Mouse (Mus musculus) neural tube, embryonic 14.5 days (tissue): Measurements from ENCODE around the gene 1110017D15Rik. TPM values are rescaled to one million over a fixed set of nuclear protein-coding genes. Genes with fewer than 3 reads are reported as not detected.

ENCODE experiments used
- ATAC-seq: fragments of 200-750 bp; cut with Nextera tagmentation; 2 replicates; pipeline ENCODE4 v1.8.0; 2017; ENCODE audit warnings: low read depth, mild to moderate bottlenecking, moderate TSS enrichment, moderate library complexity
- H3K27ac ChIP-seq: fragments of 300-500 bp; sonication (generic); 2 replicates; pipeline ENCODE4 v1.5.1; 2014; ENCODE audit warnings: low read depth, mild to moderate bottlenecking, control low read depth, low read length, moderate library complexity, mixed read lengths
- H3K27me3 ChIP-seq: fragments of 300-500 bp; sonication (generic); 2 replicates; pipeline ENCODE4 v1.6.1; 2014; ENCODE audit warnings: low read length; ENCODE audit not compliant: control insufficient read depth, insufficient read depth
- H3K36me3 ChIP-seq: fragments of 300-500 bp; sonication (generic); 2 replicates; pipeline ENCODE4 v1.6.1; 2014; ENCODE audit warnings: low read length, mixed read lengths; ENCODE audit not compliant: control insufficient read depth, insufficient read depth
- H3K4me1 ChIP-seq: fragments of 300-500 bp; sonication (generic); 2 replicates; pipeline ENCODE4 v1.6.1; 2014; ENCODE audit warnings: low read length; ENCODE audit not compliant: control insufficient read depth, insufficient read depth
- H3K4me2 ChIP-seq: fragments of 300-500 bp; sonication (generic); 2 replicates; pipeline ENCODE4 v1.6.1; 2014; ENCODE audit warnings: mild to moderate bottlenecking, low read depth, low read length, control low read depth
- H3K4me3 ChIP-seq: fragments of 300-500 bp; sonication (generic); 2 replicates; pipeline ENCODE4 v1.5.1; 2014; ENCODE audit warnings: low read depth, low read length, control low read depth, mixed read lengths
- H3K9ac ChIP-seq: fragments of 300-500 bp; sonication (generic); replicated peaks from 2 replicates; pipeline ENCODE4 v1.6.1; 2014; ENCODE audit warnings: low read depth, mild to moderate bottlenecking, control low read depth, low read length, mixed read lengths
- H3K9me3 ChIP-seq: fragments of 300-500 bp; sonication (generic); 2 replicates; pipeline ENCODE4 v1.6.1; 2016; ENCODE audit warnings: low read length; ENCODE audit not compliant: control insufficient read depth
- WGBS: fragments of 180-500 bp; shearing (Covaris S2); extraction: QIAGEN DNeasy Blood & Tissue Kit; methylation state at CpG from one replicate; pipeline ENCODE4 v1.1.7; 2014; 5-methylcytosine and 5-hydroxymethylcytosine counted together
- polyA plus RNA-seq: library from polyadenylated mRNA; unstranded; fragments of >200 nt; fragmentation: Nextera tagmentation; extraction: Ambion mirVana; gene quantifications from 2 replicates; pipeline ENCODE4 v1.2.1, GENCODE M21; 2014

Gene 1110017D15Rik
- 5.3 and 13.7 TPM in 2 replicates for polyA plus RNA-seq

GRCm38 (mm10) chr4:41517233-41517632 lies at the start of gene 1110017D15Rik:
Gene 1110017D15Rik (minus strand): TSS chr4:41517333.
- Histone ChIP-seq H3K4me3 (no peak within 1 kb of the TSS), H3K9me3 (no peaks in the 10 kb centered on the region), H3K4me1 (0 out of 2 replicates have a peak, but pooled peaks cover 4% of the 10 kb centered on the region), H3K4me2 (no peak within 1 kb of the TSS), H3K27ac (no peak within 1 kb of the TSS), H3K36me3 (0 out of 2 replicates have a peak, but pooled peaks cover 6% of the 10 kb centered on the region), H3K9ac (no peak within 1 kb of the TSS), H3K27me3 (no peaks in the 10 kb centered on the region)
- 92% methylated on average over 2 of the region's 2 CpGs for WGBS
- no peak for ATAC-seq

DNA sequence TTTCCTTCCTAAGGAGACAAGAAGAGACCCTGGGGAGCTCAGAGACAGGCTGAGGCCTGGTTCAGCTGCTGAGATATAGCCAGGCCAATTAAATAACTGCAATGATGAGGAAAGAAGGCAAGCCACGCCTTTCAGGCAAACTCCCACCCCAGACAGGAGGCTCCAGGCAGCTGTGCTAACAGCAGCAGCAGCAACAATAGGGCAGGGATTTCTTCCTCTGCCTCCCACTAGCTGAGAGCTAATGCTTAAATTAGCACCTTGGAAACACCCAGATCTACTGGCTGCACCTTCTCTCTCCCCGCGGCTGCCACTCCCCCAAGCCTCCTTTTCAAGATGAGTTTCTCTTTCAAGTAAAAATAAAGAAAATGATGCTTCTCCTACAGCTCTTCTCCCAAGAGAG lies 49.0 kb upstream of the 1110017D15Rik start:
- H3K4me1 ChIP-seq: peaks cover 22% of the 10 kb centered on the region
- WGBS: 13% methylated on average over 3 of the region's 3 CpGs
- ATAC-seq: no peak
- H3K4me2 ChIP-seq: peak overlapping the region; percentile 19; the same call in 1 of the 2 replicates
- H3K27me3 ChIP-seq: no peaks in the 10 kb centered on the region
- H3K27ac ChIP-seq: peak overlapping the region; percentile 30; the same call in 1 of the 2 replicates
- H3K4me3 ChIP-seq: 0 out of 2 replicates have a peak overlapping the region, but pooled peaks have one; percentile 1
- no peaks in the 10 kb centered on the region for H3K36me3 ChIP-seq
- 0 out of 2 replicates have a peak overlapping the region, but pooled peaks have one; percentile 4 for H3K9ac ChIP-seq
- no peaks in the 10 kb centered on the region for H3K9me3 ChIP-seq

DNA sequence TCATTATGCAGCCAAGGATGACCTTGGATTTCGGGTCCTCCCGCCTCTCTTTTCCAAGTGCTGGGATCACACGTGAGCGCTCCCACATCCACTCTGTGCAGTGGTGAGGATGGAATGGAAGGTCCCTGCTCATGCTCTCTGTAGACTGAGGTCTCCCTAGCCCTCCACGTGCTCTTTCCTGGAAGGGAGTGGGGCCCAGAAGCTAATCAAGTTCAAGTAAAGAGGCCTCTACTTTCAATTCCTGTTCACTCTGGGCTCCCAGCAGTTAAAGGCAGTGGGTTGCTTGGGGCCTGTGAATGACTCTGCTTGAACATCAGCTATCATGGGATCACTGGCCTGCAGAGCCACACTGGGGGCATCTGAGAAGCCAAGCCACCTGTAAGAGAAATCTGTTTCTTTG lies 46.2 kb upstream of the 1110017D15Rik start:
- Histone ChIP-seq H3K9me3 (no peaks in the 10 kb centered on the region), H3K4me1 (peaks cover 22% of the 10 kb centered on the region), H3K4me2 (no peak overlapping the region), H3K9ac (no peak overlapping the region), H3K27me3 (no peaks in the 10 kb centered on the region), H3K36me3 (no peaks in the 10 kb centered on the region), H3K27ac (no peak overlapping the region), H3K4me3 (no peak overlapping the region)
- ATAC-seq: no peak
- 94% methylated on average over 5 of the region's 5 CpGs for WGBS

DNA sequence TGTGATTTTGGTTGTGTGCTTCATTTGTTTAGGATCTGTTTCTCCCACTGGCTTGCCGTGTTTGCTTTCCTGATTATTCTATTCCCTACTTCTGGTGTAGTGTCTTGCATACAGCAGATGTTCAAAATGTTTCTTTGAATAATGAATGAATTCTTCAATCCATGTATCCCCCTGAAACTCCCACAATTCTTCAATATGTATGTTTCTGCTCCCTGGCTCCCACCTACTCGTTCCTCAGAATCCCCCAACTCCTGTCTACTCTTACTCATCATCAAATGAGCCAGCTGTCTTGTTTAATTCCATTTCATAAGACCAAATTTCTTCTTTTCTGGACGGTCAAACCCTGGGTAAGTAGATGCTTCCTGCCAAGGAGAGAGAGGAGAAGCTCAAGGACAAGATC lies 40.0 kb upstream of the 1110017D15Rik start:
- Histone ChIP-seq H3K36me3 (no peaks in the 10 kb centered on the region), H3K4me3 (no peak overlapping the region), H3K9ac (no peak overlapping the region), H3K27ac (no peak overlapping the region), H3K4me1 (peaks cover 10% of the 10 kb centered on the region; the same call in 1 of the 2 replicates), H3K27me3 (no peaks in the 10 kb centered on the region), H3K4me2 (no peak overlapping the region), H3K9me3 (no peaks in the 10 kb centered on the region)
- WGBS: 66% methylated on average over 3 of the region's 3 CpGs
- no peak for ATAC-seq

GRCm38 (mm10) chr4:41556311-41556953 lies 39.3 kb upstream of the 1110017D15Rik start:
- WGBS: 41% methylated on average over 5 of the region's 5 CpGs
- peak; percentile 42; the same call in 1 of the 2 replicates for ATAC-seq
- no peak overlapping the region for H3K4me2 ChIP-seq
- no peaks in the 10 kb centered on the region for H3K27me3 ChIP-seq
- no peaks in the 10 kb centered on the region for H3K9me3 ChIP-seq
- peaks cover 10% of the 10 kb centered on the region; the same call in 1 of the 2 replicates for H3K4me1 ChIP-seq
- H3K27ac ChIP-seq: no peak overlapping the region
- H3K36me3 ChIP-seq: no peaks in the 10 kb centered on the region
- no peak overlapping the region for H3K9ac ChIP-seq
- H3K4me3 ChIP-seq: no peak overlapping the region

- 0 out of 2 replicates have a peak, but pooled peaks have one; percentile 8 for ATAC-seq
- no peaks in the 10 kb centered on the region for H3K27me3 ChIP-seq
- H3K9ac ChIP-seq: 0 out of 2 replicates have a peak overlapping the region, but pooled peaks have one; percentile 16
- no peak overlapping the region for H3K27ac ChIP-seq
- no peak overlapping the region for H3K4me2 ChIP-seq
- 69% methylated on average over 14 of the region's 14 CpGs for WGBS
- no peaks in the 10 kb centered on the region for H3K9me3 ChIP-seq
- no peak overlapping the region for H3K4me3 ChIP-seq
- peaks cover 10% of the 10 kb centered on the region; the same call in 1 of the 2 replicates for H3K4me1 ChIP-seq
- no peaks in the 10 kb centered on the region for H3K36me3 ChIP-seq
Measured at GRCm38 (mm10) chr4:41554994-41555663, 38.0 kb upstream of the 1110017D15Rik start.

- WGBS: 76% methylated on average over 11 of the region's 11 CpGs
- Histone ChIP-seq H3K9me3 (no peaks in the 10 kb centered on the region), H3K27me3 (no peaks in the 10 kb centered on the region), H3K27ac (no peak overlapping the region), H3K4me3 (no peak overlapping the region), H3K9ac (no peak overlapping the region), H3K4me1 (peaks cover 10% of the 10 kb centered on the region; the same call in 1 of the 2 replicates), H3K36me3 (no peaks in the 10 kb centered on the region), H3K4me2 (no peak overlapping the region)
- no peak for ATAC-seq
Measured at GRCm38 (mm10) chr4:41553116-41553515, 36.0 kb upstream of the 1110017D15Rik start.

DNA sequence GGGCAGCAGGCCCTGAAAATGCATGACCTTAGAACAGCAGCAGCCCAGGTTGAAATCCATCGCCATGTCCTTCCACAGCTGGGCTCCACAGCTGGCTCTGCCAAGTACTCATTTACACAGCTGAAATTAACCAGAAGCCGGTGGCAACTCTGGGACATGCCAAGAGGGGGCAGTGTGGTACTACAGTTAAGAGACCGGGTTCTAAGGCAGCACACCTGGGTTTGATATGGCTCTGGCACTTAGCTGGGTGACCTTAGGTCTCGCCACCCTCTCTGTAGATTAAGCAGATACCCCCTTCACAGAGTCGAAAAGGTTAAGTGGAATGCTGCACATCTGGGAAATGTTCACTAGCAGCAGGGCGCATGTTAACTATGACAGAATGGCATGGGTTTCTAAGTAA lies 35.4 kb upstream of the 1110017D15Rik start:
- ATAC-seq: peak; percentile 35; the same call in 1 of the 2 replicates
- H3K4me1 ChIP-seq: peaks cover 10% of the 10 kb centered on the region; the same call in 1 of the 2 replicates
- H3K4me2 ChIP-seq: no peak overlapping the region
- H3K27ac ChIP-seq: no peak overlapping the region
- no peaks in the 10 kb centered on the region for H3K9me3 ChIP-seq
- 34% methylated on average over 6 of the region's 6 CpGs for WGBS
- H3K9ac ChIP-seq: no peak overlapping the region
- no peaks in the 10 kb centered on the region for H3K36me3 ChIP-seq
- no peak overlapping the region for H3K4me3 ChIP-seq
- no peaks in the 10 kb centered on the region for H3K27me3 ChIP-seq

DNA sequence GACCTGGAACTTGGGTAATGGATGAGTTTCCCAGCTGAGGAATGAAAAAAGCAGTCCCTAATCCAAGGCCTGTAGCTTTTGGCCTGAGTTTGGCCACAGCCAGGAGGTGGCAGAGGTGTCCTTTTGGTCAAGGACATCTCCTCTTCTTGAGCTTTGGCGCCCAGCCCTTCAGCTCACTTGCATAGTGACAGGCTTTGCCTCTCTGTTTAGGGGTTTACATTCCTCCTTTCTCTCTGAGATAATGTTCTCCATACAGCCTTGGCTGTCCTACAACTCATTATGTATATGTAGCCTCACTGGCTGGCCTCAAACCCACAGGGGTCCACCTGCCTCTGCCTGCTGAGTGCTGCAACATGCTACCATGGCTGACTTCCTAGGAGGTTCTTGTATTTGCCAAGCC lies 30.0 kb upstream of the 1110017D15Rik start:
- Histone ChIP-seq H3K27ac (no peak overlapping the region), H3K27me3 (no peaks in the 10 kb centered on the region), H3K4me1 (peaks cover 16% of the 10 kb centered on the region), H3K4me2 (no peak overlapping the region), H3K9ac (no peak overlapping the region), H3K36me3 (no peaks in the 10 kb centered on the region), H3K9me3 (no peaks in the 10 kb centered on the region), H3K4me3 (no peak overlapping the region)
- ATAC-seq: no peak
- 100% methylated on average over 1 of the region's 1 CpGs for WGBS
